Mouse (Mus musculus) hindbrain, embryonic 16.5 days (tissue): Measurements from ENCODE around the gene Zfp398. TPM values are rescaled to one million over a fixed set of nuclear protein-coding genes. Genes with fewer than 3 reads are reported as not detected.
"Not testable (repeated sequence)": the region's sequence is repeated elsewhere in the genome, so short reads cannot be mapped to it uniquely, and the experiment has no call there.

Experiments used
- ATAC-seq: fragments of 200-750 bp; cut with Nextera tagmentation; 2 replicates; pipeline ENCODE4 v1.8.0; 2017; ENCODE audit warnings: moderate TSS enrichment, moderate library complexity
- H3K27ac ChIP-seq: fragments of 300-500 bp; sonication (generic); 2 replicates; pipeline ENCODE4 v1.5.1; 2014; ENCODE audit warnings: low read depth, mild to moderate bottlenecking, control low read depth, low read length, moderate library complexity
- H3K27me3 ChIP-seq: fragments of 300-500 bp; sonication (generic); replicated peaks from 2 replicates; pipeline ENCODE4 v1.6.1; 2014; ENCODE audit warnings: low read length; ENCODE audit not compliant: control insufficient read depth, insufficient read depth
- H3K36me3 ChIP-seq: fragments of 300-500 bp; sonication (generic); 2 replicates; pipeline ENCODE4 v1.6.1; 2014; ENCODE audit warnings: mild to moderate bottlenecking, low read length, moderate library complexity, mixed read lengths; ENCODE audit not compliant: control insufficient read depth, insufficient read depth
- H3K4me1 ChIP-seq: fragments of 300-500 bp; sonication (generic); 2 replicates; pipeline ENCODE4 v1.6.1; 2014; ENCODE audit warnings: low read depth, low read length; ENCODE audit not compliant: control insufficient read depth, insufficient read depth
- H3K4me2 ChIP-seq: fragments of 300-500 bp; sonication (generic); 2 replicates; pipeline ENCODE4 v1.6.1; 2014; ENCODE audit warnings: mild to moderate bottlenecking, low read length, control low read depth, moderate library complexity
- H3K4me3 ChIP-seq: fragments of 300-500 bp; sonication (generic); 2 replicates; pipeline ENCODE4 v1.5.1; 2014; ENCODE audit warnings: mild to moderate bottlenecking, low read length, control low read depth, moderate library complexity
- H3K9ac ChIP-seq: fragments of 300-500 bp; sonication (generic); 2 replicates; pipeline ENCODE4 v1.6.1; 2014; ENCODE audit warnings: low read depth, mild to moderate bottlenecking, control low read depth, low read length, moderate library complexity
- H3K9me3 ChIP-seq: fragments of 300-500 bp; sonication (generic); 2 replicates; pipeline ENCODE4 v1.6.1; 2014; ENCODE audit warnings: mild to moderate bottlenecking, low read length, moderate library complexity; ENCODE audit not compliant: control insufficient read depth
- WGBS: fragments of 180-500 bp; shearing (Covaris S2); extraction: QIAGEN DNeasy Blood & Tissue Kit; methylation state at CpG from one replicate; pipeline ENCODE4 v1.1.7; 2014; 5-methylcytosine and 5-hydroxymethylcytosine counted together
- polyA plus RNA-seq: library from polyadenylated mRNA; unstranded; fragments of >200 nt; fragmentation: Nextera tagmentation; extraction: Ambion mirVana; gene quantifications from 2 replicates; pipeline ENCODE4 v1.2.1, GENCODE M21; 2015

Gene Zfp398
- polyA plus RNA-seq, 1 experiment from 2014 or later = 16.5 TPM

DNA sequence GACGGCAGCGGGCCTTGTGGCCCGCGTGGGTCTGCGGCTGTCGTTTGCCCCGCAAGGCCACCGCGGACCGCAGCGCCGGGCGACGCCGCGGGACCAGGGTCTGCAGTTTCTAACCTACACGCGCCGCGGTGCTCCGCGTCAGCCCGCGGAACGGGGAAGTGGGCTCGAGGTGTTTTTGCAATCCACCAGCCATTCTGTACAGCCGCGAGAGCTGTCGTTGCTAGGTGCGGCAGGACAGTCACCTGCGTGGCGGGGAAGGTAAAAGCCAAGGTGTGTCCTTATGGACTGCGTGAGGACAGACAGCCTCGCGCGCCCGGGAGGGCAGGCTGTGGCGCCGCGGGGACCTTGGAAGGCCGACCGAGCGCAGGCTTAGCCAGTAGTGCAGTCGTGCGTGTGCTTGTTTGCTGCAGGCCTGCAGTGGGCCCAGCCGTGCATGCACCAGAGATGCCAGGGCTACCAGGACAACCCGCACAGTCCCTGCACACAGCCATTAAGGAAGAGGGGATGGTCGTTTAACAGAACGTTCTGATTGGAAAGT lies 592 bp downstream of the Zfp398 start:
- Histone ChIP-seq H3K27ac (peak overlapping the region; percentile 98), H3K36me3 (peaks cover 4% of the 10 kb centered on the region; the same call in 1 of the 2 replicates), H3K4me1 (peaks cover 12% of the 10 kb centered on the region), H3K4me2 (peak overlapping the region; percentile 79), H3K9ac (peak overlapping the region; percentile 92), H3K9me3 (no peaks in the 10 kb centered on the region), H3K27me3 (no peaks in the 10 kb centered on the region; the same call in 1 of the 2 replicates), H3K4me3 (peak overlapping the region; percentile 96)
- under 1% methylated on average over 49 of the region's 49 CpGs for WGBS
- peak; percentile 84 for ATAC-seq

DNA sequence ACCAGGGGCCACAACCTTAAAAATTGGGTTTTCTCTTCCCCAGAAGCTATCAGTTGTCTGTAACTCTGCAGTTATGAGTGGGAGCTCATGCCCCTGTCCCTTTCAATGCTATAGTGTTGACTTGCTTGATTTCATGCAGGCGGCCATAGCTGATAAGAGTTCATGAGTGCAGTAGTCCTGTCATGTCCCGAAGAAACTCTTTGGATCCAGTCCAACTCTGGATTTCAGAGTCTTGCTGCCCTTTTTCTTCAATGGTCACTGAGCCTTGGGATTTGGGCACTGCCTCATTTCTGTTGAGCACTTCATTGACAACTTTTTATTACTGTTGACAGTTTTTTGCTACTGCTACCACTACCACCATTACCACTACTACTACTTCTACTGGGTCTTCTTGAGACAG lies 2.2 kb downstream of the Zfp398 start:
- Histone ChIP-seq H3K9ac (no peak overlapping the region), H3K27me3 (no peaks in the 10 kb centered on the region; the same call in 1 of the 2 replicates), H3K36me3 (peaks cover 4% of the 10 kb centered on the region), H3K4me1 (peaks cover 12% of the 10 kb centered on the region), H3K4me2 (no peak overlapping the region), H3K9me3 (no peaks in the 10 kb centered on the region), H3K27ac (no peak overlapping the region), H3K4me3 (no peak overlapping the region)
- no peak for ATAC-seq
- WGBS = 85% methylated on average over 2 of the region's 2 CpGs

DNA sequence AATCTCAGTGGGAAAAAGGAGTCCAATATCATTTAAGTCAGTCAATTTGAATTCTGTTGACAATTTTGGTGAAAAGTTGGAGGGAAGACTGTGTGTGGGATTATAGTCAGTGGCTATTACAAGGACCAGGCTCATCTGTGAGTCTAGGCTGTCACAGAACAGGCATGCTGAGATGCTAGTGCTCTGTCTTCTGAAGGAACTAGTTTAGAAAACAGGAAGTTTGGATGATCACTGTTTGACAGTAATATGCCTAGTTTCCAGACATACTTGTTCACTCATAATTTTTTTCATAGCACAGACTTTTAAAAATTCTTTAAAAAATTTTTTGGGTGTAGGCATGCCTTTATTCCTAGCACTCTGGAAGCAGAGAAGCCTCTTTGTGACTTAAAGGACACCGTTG lies 5.6 kb downstream of the Zfp398 start:
- Histone ChIP-seq H3K9me3 (no peaks in the 10 kb centered on the region), H3K36me3 (peaks cover 4% of the 10 kb centered on the region), H3K4me2 (no peak overlapping the region), H3K4me1 (peaks cover 12% of the 10 kb centered on the region), H3K9ac (no peak overlapping the region), H3K4me3 (no peak overlapping the region), H3K27ac (no peak overlapping the region), H3K27me3 (no peaks in the 10 kb centered on the region)
- WGBS = 97% methylated on average over 1 of the region's 1 CpGs
- ATAC-seq = no peak

- no peak for ATAC-seq
- H3K36me3 ChIP-seq = peaks cover 4% of the 10 kb centered on the region
- no peak overlapping the region for H3K4me2 ChIP-seq
- H3K27me3 ChIP-seq = no peaks in the 10 kb centered on the region
- WGBS = 98% methylated on average over 2 of the region's 2 CpGs
- H3K4me1 ChIP-seq = peaks cover 9% of the 10 kb centered on the region
- H3K4me3 ChIP-seq = no peak overlapping the region
- H3K27ac ChIP-seq = no peak overlapping the region
- no peaks in the 10 kb centered on the region for H3K9me3 ChIP-seq
- H3K9ac ChIP-seq = no peak overlapping the region
These were observed 6.4 kb downstream of the Zfp398 start for GRCm38 (mm10) chr6:47841831-47842230.

- peaks cover 4% of the 10 kb centered on the region for H3K36me3 ChIP-seq
- no peak for ATAC-seq
- no peak overlapping the region for H3K27ac ChIP-seq
- no peak overlapping the region for H3K9ac ChIP-seq
- no peaks in the 10 kb centered on the region for H3K27me3 ChIP-seq
- H3K4me3 ChIP-seq = no peak overlapping the region
- peaks cover 6% of the 10 kb centered on the region for H3K4me1 ChIP-seq
- WGBS = 92% methylated on average over 1 of the region's 1 CpGs
- H3K9me3 ChIP-seq = no peaks in the 10 kb centered on the region
- no peak overlapping the region for H3K4me2 ChIP-seq
These were observed 6.9 kb downstream of the Zfp398 start for GRCm38 (mm10) chr6:47842337-47842736.

DNA sequence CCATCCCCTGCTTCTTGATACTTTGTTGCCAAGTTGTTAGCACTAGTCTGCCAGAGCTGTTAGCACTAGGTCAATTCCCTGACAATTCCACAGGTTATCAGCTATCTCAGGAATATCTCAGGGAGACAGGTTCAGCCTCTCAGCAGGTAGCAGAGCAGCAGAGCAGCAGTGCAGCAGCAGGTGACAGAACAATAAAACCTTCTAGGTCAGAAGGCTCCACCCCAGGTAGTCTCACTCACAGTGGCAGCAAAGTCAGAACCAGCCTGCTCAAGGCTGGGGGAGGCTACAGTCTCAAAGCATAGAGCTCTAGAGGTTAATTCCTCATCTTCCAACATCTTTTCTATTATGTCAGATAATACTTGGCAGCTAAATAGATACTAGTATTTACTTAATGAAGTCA lies 10.3 kb downstream of the Zfp398 start:
- H3K4me1 ChIP-seq = no peaks in the 10 kb centered on the region
- H3K27ac ChIP-seq = no peak overlapping the region
- no peak overlapping the region for H3K9ac ChIP-seq
- no peaks in the 10 kb centered on the region for H3K27me3 ChIP-seq
- H3K4me2 ChIP-seq = no peak overlapping the region
- no peaks in the 10 kb centered on the region for H3K9me3 ChIP-seq
- no peak for ATAC-seq
- peaks cover 3% of the 10 kb centered on the region for H3K36me3 ChIP-seq
- H3K4me3 ChIP-seq = no peak overlapping the region

- H3K4me1 ChIP-seq = no peaks in the 10 kb centered on the region
- H3K27ac ChIP-seq = no peak overlapping the region
- ATAC-seq = no peak
- no peaks in the 10 kb centered on the region for H3K27me3 ChIP-seq
- H3K36me3 ChIP-seq = peaks cover 16% of the 10 kb centered on the region
- H3K4me3 ChIP-seq = no peak overlapping the region
- H3K4me2 ChIP-seq = no peak overlapping the region
- no peak overlapping the region for H3K9ac ChIP-seq
- whole genome bisulfite sequencing = 96% methylated on average over 6 of the region's 6 CpGs
- H3K9me3 ChIP-seq = no peaks in the 10 kb centered on the region
These were observed 21.8 kb downstream of the Zfp398 start for GRCm38 (mm10) chr6:47857241-47857640.

GRCm38 (mm10) chr6:47857729-47858128 lies 22.3 kb downstream of the Zfp398 start:
- not testable (repeated sequence) for H3K9ac ChIP-seq, H3K27ac ChIP-seq, H3K4me2 ChIP-seq, H3K4me1 ChIP-seq, H3K9me3 ChIP-seq, H3K27me3 ChIP-seq, H3K4me3 ChIP-seq, ATAC-seq
- H3K36me3 ChIP-seq = peaks cover 16% of the 10 kb centered on the region
- WGBS = 88% methylated on average over 3 of the region's 3 CpGs

DNA sequence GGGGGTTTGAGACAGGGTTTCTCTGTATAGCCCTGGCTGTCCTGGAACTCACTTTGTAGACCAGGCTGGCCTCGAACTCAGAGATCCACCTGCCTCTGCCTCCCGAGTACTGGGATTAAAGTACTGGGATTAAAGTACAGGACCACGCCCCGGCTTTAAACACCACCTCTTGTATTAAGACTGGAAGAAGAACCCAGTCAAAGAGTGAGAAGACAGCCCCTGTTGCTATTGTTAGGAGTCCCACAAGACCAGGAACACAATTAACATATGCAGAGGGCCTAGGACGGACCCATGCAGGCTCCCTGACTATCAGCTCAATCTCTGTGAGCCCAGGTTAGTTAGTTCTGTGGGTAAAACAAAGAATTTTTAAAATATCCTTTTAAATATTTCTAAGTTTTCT lies 36.8 kb downstream of the Zfp398 start:
- no peak for ATAC-seq
- H3K4me1 ChIP-seq = no peaks in the 10 kb centered on the region
- no peak overlapping the region for H3K9ac ChIP-seq
- no peaks in the 10 kb centered on the region for H3K27me3 ChIP-seq
- no peak overlapping the region for H3K4me3 ChIP-seq
- no peak overlapping the region for H3K4me2 ChIP-seq
- no peak overlapping the region for H3K27ac ChIP-seq
- 88% methylated on average over 5 of the region's 5 CpGs for WGBS
- no peaks in the 10 kb centered on the region for H3K9me3 ChIP-seq
- H3K36me3 ChIP-seq = peaks cover 7% of the 10 kb centered on the region; the same call in 1 of the 2 replicates

GRCm38 (mm10) chr6:47877058-47877457 lies 41.6 kb downstream of the Zfp398 start, which contains the start of gene Zfp282:
Gene Zfp282, plus strand, starts transcription at chr6:47877204.
- ATAC-seq = no peak
- Histone ChIP-seq H3K27me3 (no peaks in the 10 kb centered on the region), H3K9ac (peak within 1 kb of the TSS; percentile 97), H3K4me3 (peak within 1 kb of the TSS; percentile 89), H3K4me2 (peak within 1 kb of the TSS; percentile 75), H3K4me1 (peaks cover 16% of the 10 kb centered on the region), H3K9me3 (no peaks in the 10 kb centered on the region), H3K36me3 (peaks cover 10% of the 10 kb centered on the region), H3K27ac (peak within 1 kb of the TSS; percentile 96)
- WGBS = 6% methylated on average over 9 of the region's 9 CpGs
